Mouse (Mus musculus): ENCODE measurements around the gene Rfx3. TPM values are rescaled to one million over a fixed set of nuclear protein-coding genes. Genes with fewer than 3 reads are reported as not detected.

Rfx3 gene
- polyA plus RNA-seq, 1 experiment = not detected

- WGBS = 6% methylated on average over 5 of the region's 5 CpGs
- Histone ChIP-seq H3K4me3 (ENCODE audit: insufficient read depth, low read depth, low read length) (peak overlapping the region; percentile 92), H3K4me1 (ENCODE audit: control insufficient read depth, insufficient read depth, low read length) (0 out of 2 replicates have a peak, but pooled peaks cover 2% of the 10 kb centered on the region), H3K27ac (ENCODE audit: insufficient read depth, low read depth, low read length) (peak overlapping the region; percentile 91)
- TF ChIP-seq POLR2A (IDR thresholded peaks at IDR 0.05; ENCODE audit: insufficient read depth, low read depth, low read length) (no peak), CTCF (IDR thresholded peaks at IDR 0.05; ENCODE audit: insufficient read depth, low read depth, low read length) (no peak)
Measured at GRCm38 (mm10) chr19:28009587-28010281, 1.2 kb downstream of the Rfx3 start.

- no peak overlapping the region for H3K4me3 ChIP-seq (ENCODE audit: insufficient read depth, low read depth, low read length)
- TF ChIP-seq POLR2A (IDR thresholded peaks at IDR 0.05; ENCODE audit: insufficient read depth, low read depth, low read length) (no peak), CTCF (IDR thresholded peaks at IDR 0.05; ENCODE audit: insufficient read depth, low read depth, low read length) (no peak)
- 72% methylated on average over 1 of the region's 1 CpGs for WGBS
- no peaks in the 10 kb centered on the region for H3K4me1 ChIP-seq (ENCODE audit: control insufficient read depth, insufficient read depth, low read length)
- no peak overlapping the region for H3K27ac ChIP-seq (ENCODE audit: insufficient read depth, low read depth, low read length)
Measured at GRCm38 (mm10) chr19:28004190-28004589, 6.8 kb downstream of the Rfx3 start.

GRCm38 (mm10) chr19:28003474-28003873 is 7.5 kb downstream of the Rfx3 start:
- WGBS = 80% methylated on average over 1 of the region's 1 CpGs
- TF ChIP-seq CTCF (IDR thresholded peaks at IDR 0.05; ENCODE audit: insufficient read depth, low read depth, low read length) (no peak), POLR2A (IDR thresholded peaks at IDR 0.05; ENCODE audit: insufficient read depth, low read depth, low read length) (no peak)
- no peak overlapping the region for H3K4me3 ChIP-seq (ENCODE audit: insufficient read depth, low read depth, low read length)
- H3K27ac ChIP-seq (ENCODE audit: insufficient read depth, low read depth, low read length) = no peak overlapping the region
- H3K4me1 ChIP-seq (ENCODE audit: control insufficient read depth, insufficient read depth, low read length) = no peaks in the 10 kb centered on the region

- no peak overlapping the region for H3K4me3 ChIP-seq (ENCODE audit: insufficient read depth, low read depth, low read length)
- H3K27ac ChIP-seq (ENCODE audit: insufficient read depth, low read depth, low read length) = no peak overlapping the region
- TF ChIP-seq POLR2A (IDR thresholded peaks at IDR 0.05; ENCODE audit: insufficient read depth, low read depth, low read length) (no peak), CTCF (IDR thresholded peaks at IDR 0.05; ENCODE audit: insufficient read depth, low read depth, low read length) (no peak)
- WGBS = 81% methylated on average over 3 of the region's 3 CpGs
- no peaks in the 10 kb centered on the region for H3K4me1 ChIP-seq (ENCODE audit: control insufficient read depth, insufficient read depth, low read length)
Measured at GRCm38 (mm10) chr19:28002708-28003107, 8.3 kb downstream of the Rfx3 start.

- TF ChIP-seq POLR2A (IDR thresholded peaks at IDR 0.05; ENCODE audit: insufficient read depth, low read depth, low read length) (no peak), CTCF (IDR thresholded peaks at IDR 0.05; ENCODE audit: insufficient read depth, low read depth, low read length) (no peak)
- 87% methylated on average over 7 of the region's 7 CpGs for WGBS
- no peak overlapping the region for H3K27ac ChIP-seq (ENCODE audit: insufficient read depth, low read depth, low read length)
- no peak overlapping the region for H3K4me3 ChIP-seq (ENCODE audit: insufficient read depth, low read depth, low read length)
- no peaks in the 10 kb centered on the region for H3K4me1 ChIP-seq (ENCODE audit: control insufficient read depth, insufficient read depth, low read length)
Measured at GRCm38 (mm10) chr19:27992800-27993199, 18.2 kb downstream of the Rfx3 start.

- H3K27ac ChIP-seq (ENCODE audit: insufficient read depth, low read depth, low read length) = no peak overlapping the region
- WGBS = 73% methylated on average over 3 of the region's 3 CpGs
Measured at GRCm38 (mm10) chr19:27988746-27989145, 22.2 kb downstream of the Rfx3 start.

GRCm38 (mm10) chr19:27967590-27967989 is 43.4 kb downstream of the Rfx3 start:
- no peak overlapping the region for H3K27ac ChIP-seq (ENCODE audit: insufficient read depth, low read depth, low read length)
- WGBS = 86% methylated on average over 3 of the region's 3 CpGs
- no peaks in the 10 kb centered on the region for H3K4me1 ChIP-seq (ENCODE audit: control insufficient read depth, insufficient read depth, low read length)
- TF ChIP-seq CTCF (IDR thresholded peaks at IDR 0.05; ENCODE audit: insufficient read depth, low read depth, low read length) (no peak), POLR2A (IDR thresholded peaks at IDR 0.05; ENCODE audit: insufficient read depth, low read depth, low read length) (no peak)
- H3K4me3 ChIP-seq (ENCODE audit: insufficient read depth, low read depth, low read length) = no peak overlapping the region

More at GRCm38 (mm10) chr19:27988746-27989145, 22.2 kb downstream of the Rfx3 start:
- Histone ChIP-seq H3K4me1 (ENCODE audit: control insufficient read depth, insufficient read depth, low read length) (no peaks in the 10 kb centered on the region), H3K4me3 (ENCODE audit: insufficient read depth, low read depth, low read length) (no peak overlapping the region)
- no peak for TF ChIP-seq POLR2A (IDR thresholded peaks at IDR 0.05; ENCODE audit: insufficient read depth, low read depth, low read length)
- TF ChIP-seq CTCF (IDR thresholded peaks at IDR 0.05; ENCODE audit: insufficient read depth, low read depth, low read length) = no peak

GRCm38 (mm10) chr19:27961271-27961670 is 49.7 kb downstream of the Rfx3 start:
- TF ChIP-seq POLR2A (IDR thresholded peaks at IDR 0.05; ENCODE audit: insufficient read depth, low read depth, low read length) (no peak), CTCF (IDR thresholded peaks at IDR 0.05; ENCODE audit: insufficient read depth, low read depth, low read length) (no peak)
- H3K4me1 ChIP-seq (ENCODE audit: control insufficient read depth, insufficient read depth, low read length) = no peaks in the 10 kb centered on the region
- whole genome bisulfite sequencing = 97% methylated on average over 3 of the region's 3 CpGs

GRCm38 (mm10) chr19:27935453-27935852 is 75.5 kb downstream of the Rfx3 start:
- 46% methylated on average over 3 of the region's 3 CpGs for WGBS
- H3K4me3 ChIP-seq (ENCODE audit: insufficient read depth, low read depth, low read length) = no peak overlapping the region
- TF ChIP-seq CTCF (IDR thresholded peaks at IDR 0.05; ENCODE audit: insufficient read depth, low read depth, low read length) (no peak), POLR2A (IDR thresholded peaks at IDR 0.05; ENCODE audit: insufficient read depth, low read depth, low read length) (no peak)

More at GRCm38 (mm10) chr19:27961271-27961670, 49.7 kb downstream of the Rfx3 start:
- Histone ChIP-seq H3K4me3 (ENCODE audit: insufficient read depth, low read depth, low read length) (no peak overlapping the region), H3K27ac (ENCODE audit: insufficient read depth, low read depth, low read length) (no peak overlapping the region)

More at GRCm38 (mm10) chr19:27935453-27935852, 75.5 kb downstream of the Rfx3 start:
- Histone ChIP-seq H3K27ac (ENCODE audit: insufficient read depth, low read depth, low read length) (no peak overlapping the region), H3K4me1 (ENCODE audit: control insufficient read depth, insufficient read depth, low read length) (no peaks in the 10 kb centered on the region)

Data from olfactory bulb, adult 2 months (tissue).